Mouse (Mus musculus) T-helper 2 cell (primary cell): ENCODE results near the gene Slc48a1.

Source experiments
- in situ Hi-C: fragments of 300-600 bp; cut with MboI, MseI; formaldehyde crosslinking; loops from one replicate; pipeline ENCODE4 v1.15.1; 2025; ENCODE audit warnings: high pct_unique_total_duplicates

Slc48a1 gene

GRCm38 (mm10) chr15:97839991-97840455 lies 61.7 kb downstream of the Slc48a1 start:
- in situ Hi-C loops: loop anchor here (5.0 kb wide), 1 partner anchor 463 kb away; no protein-coding TSS in a partner anchor

DNA sequence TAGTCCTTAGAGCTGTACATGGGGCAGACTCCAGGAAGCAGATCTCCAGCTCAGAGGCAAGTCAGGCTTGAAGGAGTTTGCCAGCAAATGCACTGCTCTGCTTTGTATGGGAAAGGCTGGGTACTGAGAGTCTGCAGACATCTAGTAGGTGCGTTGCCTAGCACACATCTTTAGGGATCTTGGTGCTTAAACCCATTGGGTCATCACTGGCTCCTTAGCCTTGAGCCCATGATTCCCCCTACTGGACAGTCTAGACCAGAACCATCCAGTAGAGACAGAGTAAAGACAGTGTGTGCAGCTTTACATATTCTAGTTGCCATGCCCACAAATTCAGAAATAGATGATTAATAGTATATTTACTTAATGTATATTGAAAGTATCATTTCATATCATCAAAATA lies 62.5 kb downstream of the Slc48a1 start:
- in situ Hi-C loops: loop anchor here (5.0 kb wide), 1 partner anchor 463 kb away; no protein-coding TSS in a partner anchor

DNA sequence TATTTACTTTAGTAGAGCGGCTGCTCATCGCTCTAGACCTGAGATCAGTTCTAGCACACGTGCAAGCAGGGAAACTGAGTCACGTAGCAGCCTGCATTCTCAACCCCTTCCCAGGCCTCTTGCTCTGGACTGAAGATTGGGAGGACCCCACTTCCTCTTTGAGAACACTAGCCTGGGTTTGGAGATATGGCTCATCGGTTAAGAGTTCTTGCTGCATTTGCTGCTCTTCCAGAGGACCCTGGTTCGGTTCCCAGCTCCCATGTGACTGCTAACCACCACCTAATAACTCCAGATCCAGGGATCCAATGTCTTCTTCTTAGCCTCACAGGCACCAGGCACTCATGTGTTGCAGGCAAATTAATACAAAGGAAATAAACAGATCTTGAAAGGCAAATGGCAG lies 63.1 kb downstream of the Slc48a1 start:
- in situ Hi-C loops: loop anchor here (5.0 kb wide), 1 partner anchor 464 kb away; no protein-coding TSS in a partner anchor

- in situ Hi-C loops: loop anchor here (5.0 kb wide), 1 partner anchor 465 kb away; no protein-coding TSS in a partner anchor
These were observed 63.7 kb downstream of the Slc48a1 start for GRCm38 (mm10) chr15:97842058-97842457.
